ENCODE assay signal across 9 mouse cellular contexts in the genomic region with DNA sequence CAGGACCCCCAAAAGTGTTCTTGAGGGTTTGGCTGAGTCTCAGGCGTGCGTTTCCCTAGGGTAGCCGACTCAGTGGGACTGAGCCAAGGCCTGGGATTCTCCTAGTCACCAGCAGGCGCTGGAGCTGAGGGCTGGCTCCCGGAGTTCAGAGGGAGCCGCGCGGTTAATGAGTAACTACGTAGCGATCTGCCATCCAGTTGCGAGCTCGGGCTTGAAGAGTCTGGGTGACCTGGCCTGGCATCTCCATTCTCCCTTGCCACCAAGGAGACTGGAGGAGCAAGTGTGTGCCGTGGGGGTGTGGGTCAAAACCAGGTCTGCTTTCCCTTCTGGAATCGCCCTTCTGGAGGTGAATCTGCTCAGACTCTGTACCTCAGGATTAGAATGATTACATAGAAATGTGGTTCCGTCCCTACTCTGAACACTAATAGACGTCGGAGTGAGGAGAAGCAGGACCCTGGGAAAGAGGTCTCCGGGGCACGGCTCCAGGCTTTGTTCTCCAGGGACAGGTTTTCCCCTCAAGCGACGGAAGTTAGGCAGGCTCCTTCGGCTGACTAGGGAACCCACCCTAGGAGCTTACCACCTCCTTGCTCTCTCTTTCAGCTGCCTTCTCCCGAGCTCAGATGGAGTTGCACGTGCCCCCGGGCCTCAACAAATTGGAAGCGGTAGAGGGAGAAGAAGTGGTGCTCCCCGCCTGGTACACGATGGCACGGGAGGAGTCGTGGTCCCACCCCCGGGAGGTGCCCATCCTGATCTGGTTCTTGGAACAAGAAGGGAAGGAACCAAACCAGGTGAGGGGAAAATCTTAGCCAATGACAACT. TPM values are rescaled to one million over a fixed set of nuclear protein-coding genes. Genes with fewer than 3 reads are reported as not detected.
A peak's percentile ranks its signal among the peaks of the same experiment; 100 is the strongest.
DNase-seq lines count a peak whose midpoint lies in the region; ATAC-seq and TF ChIP-seq lines count a peak whose summit lies in the region.
"Had no signal": no experiment of that assay in that cellular context is flagged by ENCODE, and none has a peak within 500 bp of the region (broad histone marks: within the 10 kb centered on the region; RNA-seq: fewer than 3 reads in every experiment).

No protein-coding gene starts in this region.

- H3K9me3 ChIP-seq in heart, postnatal 0 days (replicated peaks; ENCODE audit: control insufficient read depth, low read length): no peaks in the 10 kb centered on the region
- H3K9me3 ChIP-seq in stomach, postnatal 0 days (ENCODE audit: control insufficient read depth, low read length): no peaks in the 10 kb centered on the region

- no peak for DNase-seq in layer of hippocampus, adult 2 months (ENCODE audit: low spot score in 2 of 2)
- DNase-seq in layer of hippocampus, postnatal 14 days (ENCODE audit: low spot score in 2 of 2): no peak
- DNase-seq in embryo, embryonic 10 days (ENCODE audit: low spot score): peak; percentile 81
- DNase-seq in heart, postnatal 0 days (ENCODE audit: low spot score): peak; percentile 73
- DNase-seq in kidney, postnatal 25 days: peak; percentile 93 to 94
- peak; percentile 83 to 88 for DNase-seq in lung, postnatal 4 days
- DNase-seq in stomach, postnatal 0 days (ENCODE audit: low spot score): peak; percentile 91

- TF ChIP-seq EP300 in heart, postnatal 0 days (IDR thresholded peaks at IDR 0.05; ENCODE audit: low read depth): no peak
- no peak for TF ChIP-seq EP300 in stomach, postnatal 0 days (optimal IDR thresholded peaks at IDR 0.05)

- peak; percentile 68 for ATAC-seq in heart, postnatal 0 days (ENCODE audit: insufficient read depth, low read depth)
- ATAC-seq in stomach, postnatal 0 days (ENCODE audit: low FRiP score, low TSS enrichment): peak; percentile 90
- no peak for ATAC-seq in erythroblast, adult 5-6 weeks (replicated peaks; ENCODE audit: low FRiP score, poor library complexity, severe bottlenecking)

- peak overlapping the region; percentile 74 for H3K4me2 ChIP-seq in heart, postnatal 0 days (ENCODE audit: low read depth, low read length)
- peak overlapping the region; percentile 58 for H3K4me2 ChIP-seq in stomach, postnatal 0 days (replicated peaks; ENCODE audit: low read depth)

- H3K4me1 ChIP-seq in heart, postnatal 0 days (ENCODE audit: control insufficient read depth, insufficient read depth): no peaks in the 10 kb centered on the region
- no peaks in the 10 kb centered on the region for H3K4me1 ChIP-seq in stomach, postnatal 0 days (replicated peaks; ENCODE audit: control insufficient read depth, insufficient read depth)

- WGBS in heart, postnatal 0 days: 4% methylated on average over 31 of the region's 31 CpGs
- 4% methylated on average over 31 of the region's 31 CpGs for WGBS in stomach, postnatal 0 days

- peak; percentile 78 for TF ChIP-seq CTCF in layer of hippocampus, adult 2 months (conservative IDR thresholded peaks at IDR 0.05)
- peak; percentile 47 for TF ChIP-seq CTCF in heart, postnatal 0 days (IDR thresholded peaks at IDR 0.05; ENCODE audit: low read depth)
- peak; percentile 72 for TF ChIP-seq CTCF in stomach, postnatal 0 days (IDR thresholded peaks at IDR 0.05; ENCODE audit: low read depth)

- peak overlapping the region; percentile 56 for H3K4me3 ChIP-seq in layer of hippocampus, adult 2 months
- peak overlapping the region; percentile 47 for H3K4me3 ChIP-seq in heart, postnatal 0 days (ENCODE audit: low read depth, low read length)
- peak overlapping the region; percentile 40 for H3K4me3 ChIP-seq in stomach, postnatal 0 days (ENCODE audit: low read depth, low read length)

- peaks cover 15% of the 10 kb centered on the region; the same call in 1 of the 2 replicates for H3K27me3 ChIP-seq in heart, postnatal 0 days (ENCODE audit: control insufficient read depth, insufficient read depth, low read length)
- H3K27me3 ChIP-seq in stomach, postnatal 0 days (ENCODE audit: control insufficient read depth, insufficient read depth, low read length): no peaks in the 10 kb centered on the region

- H3K9ac ChIP-seq in heart, postnatal 0 days (replicated peaks; ENCODE audit: low read depth, low read length): peak overlapping the region; percentile 49
- H3K9ac ChIP-seq in stomach, postnatal 0 days (ENCODE audit: low read length): peak overlapping the region; percentile 47

- H3K27ac ChIP-seq in layer of hippocampus, adult 2 months: peak overlapping the region; percentile 61
- peak overlapping the region; percentile 91 for H3K27ac ChIP-seq in heart, postnatal 0 days (ENCODE audit: low read depth)
- peak overlapping the region; percentile 67 for H3K27ac ChIP-seq in stomach, postnatal 0 days (replicated peaks)

- H3K36me3 ChIP-seq in heart, postnatal 0 days (replicated peaks; ENCODE audit: control insufficient read depth, insufficient read depth, low read length): 0 out of 2 replicates have a peak, but pooled peaks cover 3% of the 10 kb centered on the region
- H3K36me3 ChIP-seq in stomach, postnatal 0 days (ENCODE audit: control insufficient read depth, insufficient read depth, low read length): no peaks in the 10 kb centered on the region

RNA-seq across cellular contexts. Expression of a gene that starts 3.2 kb away (rescaled TPM):
- 10 to 100 TPM; 18.3 to 19.3 TPM for total RNA-seq in layer of hippocampus, adult 2 months (2021)
- 10 to 100 TPM; 26.9 to 27.8 TPM for total RNA-seq in layer of hippocampus, postnatal 14 days (2021)
- 115 and 117 TPM in 2 replicates for total RNA-seq in heart, postnatal 0 days (2014; rRNA removed; ENCODE audit: low replicate concordance)
- polyA plus RNA-seq in heart, postnatal 0 days (2015; fragmentation: Nextera tagmentation; extraction: Ambion mirVana): 82.6 and 83.4 TPM in 2 replicates
- 28.2 and 30.5 TPM in 2 replicates for polyA plus RNA-seq in stomach, postnatal 0 days (2015; fragmentation: Nextera tagmentation; extraction: Ambion mirVana)
- total RNA-seq in erythroblast, adult 5-6 weeks (2015; ENCODE audit: low replicate concordance): not detected in 2 replicates
- total RNA-seq in erythroblast, adult 5-6 weeks (2017; ENCODE audit: low replicate concordance): 0.42 TPM in 1 of 2 replicates, not detected in the other

RNA-seq across cellular contexts. Expression of a gene that starts 8.0 kb away (rescaled TPM):
- 1 to 10 TPM; 2.5 to 3.7 TPM for total RNA-seq in layer of hippocampus, adult 2 months (2021)
- total RNA-seq in layer of hippocampus, postnatal 14 days (2021): 1 to 10 TPM; 3.5 to 6.2 TPM
- 17.2 TPM in 1 of 2 replicates, not detected in the other for total RNA-seq in heart, postnatal 0 days (2014; rRNA removed; ENCODE audit: low replicate concordance)
- 1.4 and 1.5 TPM in 2 replicates for polyA plus RNA-seq in heart, postnatal 0 days (2015; fragmentation: Nextera tagmentation; extraction: Ambion mirVana)
- 350 and 369 TPM in 2 replicates for polyA plus RNA-seq in stomach, postnatal 0 days (2015; fragmentation: Nextera tagmentation; extraction: Ambion mirVana)
- total RNA-seq in erythroblast, adult 5-6 weeks (2015; ENCODE audit: low replicate concordance): not detected in 2 replicates
- total RNA-seq in erythroblast, adult 5-6 weeks (2017; ENCODE audit: low replicate concordance): not detected in 2 replicates
- total RNA-seq: MEL had no signal

RNA-seq across cellular contexts. Expression of a gene that starts 21.6 kb away (rescaled TPM):
- 1,000 to 10,000 TPM; 1,464 to 1,512 TPM for total RNA-seq in layer of hippocampus, adult 2 months (2021)
- total RNA-seq in layer of hippocampus, postnatal 14 days (2021): 1,000 to 10,000 TPM; 1,609 to 1,636 TPM
- not detected in 2 replicates for total RNA-seq in heart, postnatal 0 days (2014; rRNA removed; ENCODE audit: low replicate concordance)
- 2.0 and 2.3 TPM in 2 replicates for polyA plus RNA-seq in heart, postnatal 0 days (2015; fragmentation: Nextera tagmentation; extraction: Ambion mirVana)
- polyA plus RNA-seq in stomach, postnatal 0 days (2015; fragmentation: Nextera tagmentation; extraction: Ambion mirVana): 2.3 and 2.6 TPM in 2 replicates
- total RNA-seq in erythroblast, adult 5-6 weeks (2015; ENCODE audit: low replicate concordance): 1.7 TPM in 1 of 2 replicates, not detected in the other
- total RNA-seq in erythroblast, adult 5-6 weeks (2017; ENCODE audit: low replicate concordance): 2.9 TPM in 1 of 2 replicates, not detected in the other

RNA-seq across cellular contexts. Expression of a gene that starts 24.4 kb away (rescaled TPM):
- total RNA-seq in layer of hippocampus, adult 2 months (2021): 10 to 100 TPM in 1 of 2 experiments, 1 to 10 TPM in 1; 9.6 to 14.0 TPM
- 10 to 100 TPM; 12.1 to 14.0 TPM for total RNA-seq in layer of hippocampus, postnatal 14 days (2021)
- total RNA-seq in heart, postnatal 0 days (2014; rRNA removed; ENCODE audit: low replicate concordance): 5.4 and 5.8 TPM in 2 replicates
- polyA plus RNA-seq in heart, postnatal 0 days (2015; fragmentation: Nextera tagmentation; extraction: Ambion mirVana): 6.4 and 9.3 TPM in 2 replicates
- polyA plus RNA-seq in stomach, postnatal 0 days (2015; fragmentation: Nextera tagmentation; extraction: Ambion mirVana): 6.9 and 7.7 TPM in 2 replicates
- 1.7 and 1.9 TPM in 2 replicates for total RNA-seq in erythroblast, adult 5-6 weeks (2015; ENCODE audit: low replicate concordance)
- total RNA-seq in erythroblast, adult 5-6 weeks (2017; ENCODE audit: low replicate concordance): 1.4 and 2.6 TPM in 2 replicates

RNA-seq across cellular contexts. Expression of a gene that starts 42.0 kb away (rescaled TPM):
- 10 to 100 TPM; 20.5 to 25.6 TPM for total RNA-seq in layer of hippocampus, adult 2 months (2021)
- 10 to 100 TPM; 22.3 to 22.7 TPM for total RNA-seq in layer of hippocampus, postnatal 14 days (2021)
- 3.8 and 5.3 TPM in 2 replicates for total RNA-seq in heart, postnatal 0 days (2014; rRNA removed; ENCODE audit: low replicate concordance)
- 5.8 and 6.4 TPM in 2 replicates for polyA plus RNA-seq in heart, postnatal 0 days (2015; fragmentation: Nextera tagmentation; extraction: Ambion mirVana)
- 7.5 TPM in 2 replicates for polyA plus RNA-seq in stomach, postnatal 0 days (2015; fragmentation: Nextera tagmentation; extraction: Ambion mirVana)
- total RNA-seq in erythroblast, adult 5-6 weeks (2015; ENCODE audit: low replicate concordance): 2.3 and 2.5 TPM in 2 replicates
- total RNA-seq in erythroblast, adult 5-6 weeks (2017; ENCODE audit: low replicate concordance): 8.2 and 10.7 TPM in 2 replicates

Comparison
In these comparisons a context has a peak if more than half of its experiments do, and no peak if none do; other contexts are left out.
1. DNase-seq: peak in embryo, embryonic 10 days (single experiment), heart, postnatal 0 days (single experiment), kidney, postnatal 25 days (2 of 2), lung, postnatal 4 days (2 of 2) and stomach, postnatal 0 days (single experiment); none in layer of hippocampus, adult 2 months (0 of 2) and layer of hippocampus, postnatal 14 days (0 of 2).
2. RNA of a gene that starts 3.2 kb away (total RNA-seq): 115 to 117 TPM in heart, postnatal 0 days, 26.9 to 27.8 TPM in layer of hippocampus, postnatal 14 days and 18.3 to 19.3 TPM in layer of hippocampus, adult 2 months; 0.42 TPM in erythroblast, adult 5-6 weeks; every median in the first group is over 10 times any median in the second.
3. RNA of a gene that starts 21.6 kb away (total RNA-seq): 1,609 to 1,636 TPM in layer of hippocampus, postnatal 14 days and 1,464 to 1,512 TPM in layer of hippocampus, adult 2 months; 1.7 to 2.9 TPM in erythroblast, adult 5-6 weeks and not detected in heart, postnatal 0 days; every median in the first group is over 100 times any median in the second.
4. Peak in every context shown above with its lines, with median percentiles within 50 percentile points of each other: H3K27ac ChIP-seq, H3K4me3 ChIP-seq and CTCF ChIP-seq.